Mouse (Mus musculus) thymus, postnatal 25 days (tissue): ENCODE data around the gene Nrf1.

Experiments
- DNase-seq: peaks from one replicate; pipeline ENCODE4 v3.0.0; 2022

The Nrf1 gene

GRCm38 (mm10) chr6:30177305-30177704, 129.5 kb downstream of the Nrf1 start:
- no peak for DNase-seq

DNA sequence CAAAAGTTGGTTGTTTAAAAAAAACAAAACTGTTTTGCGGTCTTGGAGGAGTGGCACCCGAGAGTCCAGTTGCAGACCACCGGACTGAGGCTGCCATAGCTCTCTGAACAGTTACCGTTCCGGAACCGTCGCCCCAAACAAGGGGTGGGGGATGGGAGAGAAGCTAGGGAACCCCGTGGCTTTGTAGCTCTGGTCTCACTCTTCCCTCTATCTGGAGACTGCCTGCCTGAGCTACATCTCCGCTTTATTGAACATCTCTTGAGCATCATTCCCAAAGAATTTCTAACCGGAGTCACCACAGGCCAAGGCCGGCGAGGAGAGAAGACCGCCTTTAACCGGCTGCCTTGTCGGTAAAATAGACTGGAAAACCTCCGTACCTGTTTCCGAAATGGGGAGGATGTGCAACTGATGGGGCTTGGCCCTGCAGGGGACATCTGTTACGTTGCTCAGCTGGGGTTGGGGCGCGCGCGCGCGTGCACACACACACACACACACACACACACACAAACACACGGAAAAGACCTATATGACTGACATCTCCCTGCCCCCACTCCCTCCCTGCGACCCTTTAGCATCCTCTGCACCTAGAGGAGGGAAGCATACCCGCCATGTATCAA, 130.3 kb downstream of the Nrf1 start:
- no peak for DNase-seq

DNA sequence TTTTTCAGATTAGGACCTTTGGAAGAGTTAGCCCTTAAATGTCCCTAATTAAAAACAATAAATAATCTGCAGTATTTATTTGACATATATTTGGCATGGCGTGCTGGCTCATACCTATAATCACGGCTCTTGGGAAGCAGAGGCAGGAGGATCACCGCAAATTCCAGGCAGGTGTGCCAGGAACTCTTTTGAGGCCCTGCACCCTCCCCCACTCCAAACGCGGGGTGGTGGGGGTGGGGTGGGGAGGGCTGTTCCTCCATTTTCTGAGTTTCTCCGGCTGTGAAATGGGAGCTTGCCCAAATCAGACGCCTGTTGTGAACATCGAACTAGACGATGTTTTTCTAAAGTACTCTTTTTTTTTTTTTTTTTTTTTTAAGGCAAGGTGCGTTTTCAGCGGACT, 131.3 kb downstream of the Nrf1 start:
- DNase-seq = no peak

GRCm38 (mm10) chr6:30180321-30180720, 132.5 kb downstream of the Nrf1 start:
- no peak for DNase-seq

DNA sequence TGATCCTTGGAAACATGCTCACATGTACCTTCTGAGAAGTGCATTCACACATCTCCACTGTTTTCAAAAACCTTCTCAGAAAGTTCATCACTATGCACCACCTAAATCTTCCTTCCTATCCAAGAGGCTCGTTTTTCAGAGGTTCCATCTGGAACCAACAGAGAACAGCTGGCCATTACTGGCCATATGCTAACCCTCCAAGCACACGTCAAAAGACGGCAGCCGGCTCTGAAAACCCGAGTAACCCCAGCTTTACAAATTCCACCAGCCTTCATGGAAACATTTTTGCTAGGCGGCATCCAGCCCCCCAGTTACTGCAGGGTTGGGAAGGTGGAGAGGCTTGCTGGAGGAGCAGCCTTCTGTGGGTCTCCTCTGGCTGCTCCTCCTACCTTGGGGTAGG, 134.2 kb downstream of the Nrf1 start:
- no peak for DNase-seq

DNA sequence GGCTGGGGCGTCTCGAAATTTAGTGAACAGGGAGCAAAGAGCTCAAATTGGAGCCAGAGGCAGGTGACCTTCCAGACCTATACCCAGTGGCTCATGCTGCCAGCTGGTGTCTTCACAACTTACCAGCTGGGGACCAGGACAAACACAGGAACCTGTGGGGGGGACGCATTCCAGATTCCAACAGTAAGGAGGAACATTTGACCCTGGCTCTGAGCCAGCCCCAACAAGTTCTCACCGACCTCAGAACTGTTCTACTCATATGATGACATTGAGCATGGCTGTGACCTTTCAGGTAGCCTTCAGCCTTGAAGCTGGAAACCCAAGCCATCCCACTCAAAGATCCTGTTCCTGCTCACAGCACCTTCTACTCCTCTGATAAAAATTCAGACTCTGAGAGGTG, 135.8 kb downstream of the Nrf1 start:
- DNase-seq = no peak

GRCm38 (mm10) chr6:30195656-30196055, 147.9 kb downstream of the Nrf1 start:
- no peak for DNase-seq

DNA sequence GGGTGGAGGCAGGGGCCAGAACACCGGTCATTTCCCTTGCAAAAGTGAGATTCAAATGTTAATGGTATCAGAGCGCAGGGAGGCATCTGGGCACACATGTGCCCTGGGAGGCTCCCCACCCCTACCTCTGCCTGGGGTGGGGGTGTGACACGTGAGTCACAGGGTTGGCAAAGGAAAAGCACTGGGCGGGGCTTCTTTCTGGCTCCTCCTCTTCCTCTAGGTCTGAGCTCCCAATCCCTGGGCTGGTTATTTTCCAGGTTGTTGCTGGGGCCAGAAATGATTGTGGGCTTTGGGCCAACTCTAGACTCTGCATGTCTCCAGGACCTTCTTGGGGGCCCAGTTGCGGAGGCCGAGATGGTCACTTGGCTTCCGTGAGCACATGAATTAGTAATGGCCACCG, 148.4 kb downstream of the Nrf1 start:
- DNase-seq = no peak
